Mouse (Mus musculus): ENCODE data around the gene Pard6b. TPM values are rescaled to one million over a fixed set of nuclear protein-coding genes. Genes with fewer than 3 reads are reported as not detected.
"Not testable (repeated sequence)": the region's sequence is repeated elsewhere in the genome, so short reads cannot be mapped to it uniquely, and the experiment has no call there.

Gene Pard6b
- 0.41 and 1.2 TPM in 2 replicates for total RNA-seq (2017)

DNA sequence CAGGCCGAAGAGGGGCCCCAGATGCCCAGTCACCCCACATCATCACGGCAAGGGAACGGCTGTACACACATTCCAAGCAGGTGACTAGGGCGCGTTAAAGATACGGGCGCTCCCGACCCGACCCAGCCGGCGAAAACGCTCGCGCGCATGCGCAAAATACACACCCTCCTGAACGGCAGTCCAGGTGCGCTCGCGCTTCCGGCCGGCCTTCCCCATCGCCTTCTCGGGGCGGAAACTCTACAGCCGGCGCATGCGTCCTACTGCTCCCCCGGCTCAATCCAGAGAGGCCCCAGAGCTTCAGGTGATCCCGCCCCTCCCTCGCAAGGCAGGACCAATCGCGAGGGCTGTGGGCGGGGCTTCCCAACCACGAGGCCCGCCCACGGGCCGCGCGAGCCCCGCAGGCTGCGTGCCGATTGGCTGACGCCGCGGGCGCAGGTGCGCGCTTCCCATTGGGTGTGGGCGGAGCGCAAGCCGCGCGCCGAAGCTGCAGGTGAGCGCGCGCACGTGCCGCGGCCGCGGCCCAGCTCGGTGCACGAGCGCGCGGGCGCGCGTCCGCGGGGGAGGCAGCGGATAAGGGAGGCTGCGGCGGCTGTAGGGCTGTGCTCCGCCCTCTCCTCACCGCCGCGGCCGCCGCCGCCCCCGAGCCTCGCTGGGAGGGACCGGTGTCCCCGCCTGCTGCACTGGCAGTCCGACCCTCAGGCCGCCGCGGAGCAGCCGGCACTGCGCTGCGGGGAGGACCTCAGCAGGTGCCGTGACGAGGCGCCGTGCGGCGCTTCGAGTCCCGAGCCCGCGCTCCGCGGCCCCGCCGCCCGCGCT is at the start of gene Pard6b:
Gene Pard6b (plus strand): TSS at position 574 of the 816 bp plus-strand sequence.
- peak; percentile 88 for ATAC-seq (replicated peaks; ENCODE audit: low read depth, poor library complexity, severe bottlenecking)

DNA sequence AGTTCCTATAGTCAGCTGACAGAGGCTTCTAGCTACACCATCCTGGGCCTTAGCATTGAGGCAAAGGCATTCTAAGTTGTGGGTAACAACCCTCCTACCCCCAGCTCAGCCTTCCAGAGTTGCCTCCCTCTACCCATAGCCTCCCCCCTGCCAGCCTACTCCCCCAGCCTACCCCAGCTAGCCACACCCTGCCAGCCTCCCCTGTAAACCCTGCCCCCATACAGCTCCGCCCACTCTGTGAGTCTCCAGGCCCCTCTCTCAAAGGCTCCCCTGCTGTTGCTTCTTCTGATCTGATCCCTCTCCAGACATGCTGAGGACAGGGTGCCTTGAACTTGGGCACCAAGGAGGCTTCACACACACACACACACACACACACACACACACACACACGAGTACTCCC is 49.0 kb upstream of the Pard6b start:
- no peak for ATAC-seq (replicated peaks; ENCODE audit: low read depth, poor library complexity, severe bottlenecking)

DNA sequence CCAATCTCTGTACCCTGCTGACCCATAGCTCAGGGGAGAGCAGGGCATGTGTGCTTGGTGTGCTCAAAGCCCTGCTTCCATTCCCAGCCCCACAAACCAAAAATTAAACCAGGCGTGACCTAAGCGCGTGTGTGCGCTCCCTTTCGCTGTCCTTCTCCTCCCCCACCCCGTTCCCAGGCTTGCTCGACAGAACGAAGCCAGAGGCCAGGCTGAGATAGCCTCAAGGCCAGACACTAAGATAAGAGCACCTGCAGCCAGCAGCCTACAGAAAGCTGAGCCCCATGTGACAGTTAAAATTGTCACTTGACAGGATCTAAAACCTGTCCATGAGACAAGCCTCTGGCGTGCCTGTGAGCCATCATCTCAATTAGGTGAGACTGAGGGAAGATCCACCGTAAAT is 46.9 kb upstream of the Pard6b start:
- no peak for ATAC-seq (replicated peaks; ENCODE audit: low read depth, poor library complexity, severe bottlenecking)

DNA sequence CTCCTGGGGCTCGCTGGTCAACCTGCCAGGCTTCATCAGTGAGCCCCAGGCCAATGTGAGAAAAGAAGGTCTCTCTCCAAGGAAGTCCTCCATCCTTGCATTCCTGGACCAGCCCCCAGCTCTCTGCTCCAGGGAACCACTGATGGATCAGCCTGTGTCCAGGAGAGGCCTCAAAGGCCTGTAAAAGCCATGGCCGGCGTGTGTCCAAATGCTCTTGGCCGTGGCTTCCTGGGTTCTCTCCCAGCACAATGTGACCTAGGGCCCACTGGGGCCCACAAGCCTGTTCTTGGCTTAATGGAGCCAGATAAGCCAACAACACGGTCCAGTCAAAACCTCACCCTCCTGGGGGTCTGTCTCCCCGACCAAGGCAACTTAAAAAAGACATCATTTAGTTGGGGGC is 44.9 kb upstream of the Pard6b start:
- no peak for ATAC-seq (replicated peaks; ENCODE audit: low read depth, poor library complexity, severe bottlenecking)

DNA sequence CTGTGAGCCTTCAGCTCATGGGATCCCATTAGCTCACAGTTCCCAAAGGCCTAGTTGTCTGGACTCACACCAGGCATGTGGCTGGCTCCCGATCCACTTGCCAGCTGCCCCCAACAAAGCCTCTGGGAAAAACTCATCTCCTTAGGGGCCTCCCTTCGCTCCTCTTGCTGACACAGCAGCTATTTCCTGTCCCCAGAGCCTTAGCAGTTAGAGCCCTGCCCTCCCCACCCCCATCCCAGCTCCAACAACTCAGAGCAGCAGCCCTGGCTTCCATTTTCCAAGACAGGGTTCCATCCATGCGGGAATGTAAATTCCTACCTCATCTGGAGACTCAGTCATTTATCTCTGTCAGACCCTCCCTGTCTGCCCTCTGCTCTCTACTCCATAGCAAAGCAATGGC is 43.7 kb upstream of the Pard6b start:
- ATAC-seq (replicated peaks; ENCODE audit: low read depth, poor library complexity, severe bottlenecking): no peak

DNA sequence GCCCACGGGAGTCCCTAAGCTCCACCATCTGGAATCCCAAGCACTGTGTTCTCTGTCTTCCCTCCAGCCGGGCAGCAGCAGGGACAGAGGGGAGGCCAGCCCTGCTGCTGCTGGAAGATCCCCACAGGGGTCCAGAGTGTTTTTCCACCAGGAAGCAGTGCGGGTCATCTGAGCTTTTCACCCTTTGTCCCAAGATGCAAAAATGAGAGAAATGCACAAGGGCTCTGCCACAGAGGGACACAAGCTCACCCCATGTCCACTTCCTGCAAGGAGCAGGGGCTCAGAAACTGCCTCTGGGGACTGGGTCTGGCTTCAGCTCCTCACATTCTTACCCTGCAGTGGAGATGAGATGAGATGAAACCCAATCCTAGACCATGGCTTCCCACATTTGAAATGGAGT is 40.1 kb upstream of the Pard6b start:
- ATAC-seq (replicated peaks; ENCODE audit: low read depth, poor library complexity, severe bottlenecking): no peak

DNA sequence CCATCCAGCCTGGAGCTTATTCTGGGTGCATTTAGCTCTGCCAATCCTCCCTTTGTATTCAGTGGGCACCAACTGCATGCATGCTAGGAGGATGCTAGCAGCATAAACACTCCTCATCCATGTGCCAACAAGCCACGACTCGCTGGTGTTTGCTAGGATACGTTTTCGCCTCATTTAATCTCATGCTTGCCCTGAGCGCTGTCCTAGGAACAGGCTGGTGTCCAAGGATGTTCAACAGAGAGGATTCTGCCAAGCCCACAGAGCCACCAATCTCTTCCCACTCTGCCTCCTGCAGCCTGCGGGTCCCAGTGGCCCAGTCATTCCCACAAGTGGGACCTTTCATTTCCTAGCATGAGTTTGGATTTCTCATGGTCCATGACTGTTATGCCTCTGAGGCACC is 38.8 kb upstream of the Pard6b start:
- no peak for ATAC-seq (replicated peaks; ENCODE audit: low read depth, poor library complexity, severe bottlenecking)

DNA sequence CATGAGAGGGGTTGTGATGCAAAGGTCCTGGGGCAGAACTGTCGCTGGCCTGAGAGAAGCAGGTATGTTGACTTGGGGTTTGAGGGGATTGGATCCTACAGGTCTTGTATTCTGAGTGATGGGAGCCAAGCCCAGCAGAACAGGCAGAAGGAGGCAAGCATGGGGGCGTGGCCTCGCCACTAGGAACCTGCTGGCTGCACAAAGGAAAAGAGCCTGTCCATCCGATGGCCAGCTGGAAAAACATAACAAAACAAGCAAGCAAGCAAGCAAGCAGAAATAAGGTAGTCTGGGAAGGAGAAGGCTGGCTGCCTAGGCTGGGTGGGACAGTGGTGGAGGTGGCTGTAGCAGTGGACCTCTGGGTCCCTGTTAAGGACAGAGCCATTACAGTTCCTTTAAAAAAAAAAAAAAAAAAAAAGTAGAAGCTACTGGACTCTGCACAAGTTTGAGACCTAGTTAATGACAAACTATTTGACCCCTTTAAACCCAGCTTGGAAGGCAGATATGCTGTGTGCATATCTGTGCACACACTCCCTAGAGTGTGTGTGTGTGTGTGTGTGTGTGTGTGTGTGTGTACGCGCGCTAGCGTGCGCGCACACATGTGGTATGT is 36.0 kb upstream of the Pard6b start:
- no peak for ATAC-seq (replicated peaks; ENCODE audit: low read depth, poor library complexity, severe bottlenecking)

DNA sequence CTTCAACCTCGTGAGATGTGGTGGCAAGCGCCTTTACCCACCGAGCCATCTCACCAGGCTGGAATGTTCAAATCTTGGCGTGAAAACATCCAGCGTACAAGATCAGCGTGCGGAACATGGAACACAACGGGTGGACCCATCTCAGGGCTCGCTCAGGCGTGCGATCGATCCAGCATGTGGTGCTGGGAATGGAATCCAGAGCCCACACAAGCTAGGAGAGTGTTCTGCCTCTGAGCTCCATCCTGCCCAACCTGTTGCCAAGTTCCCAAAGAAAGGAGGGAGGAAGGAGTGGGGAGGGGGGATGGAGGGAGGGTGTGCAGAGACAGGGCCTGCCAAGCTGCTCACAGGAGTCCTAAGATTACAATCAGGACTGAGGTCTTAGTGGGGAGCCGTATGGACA is 35.4 kb upstream of the Pard6b start:
- ATAC-seq (replicated peaks; ENCODE audit: low read depth, poor library complexity, severe bottlenecking): no peak

DNA sequence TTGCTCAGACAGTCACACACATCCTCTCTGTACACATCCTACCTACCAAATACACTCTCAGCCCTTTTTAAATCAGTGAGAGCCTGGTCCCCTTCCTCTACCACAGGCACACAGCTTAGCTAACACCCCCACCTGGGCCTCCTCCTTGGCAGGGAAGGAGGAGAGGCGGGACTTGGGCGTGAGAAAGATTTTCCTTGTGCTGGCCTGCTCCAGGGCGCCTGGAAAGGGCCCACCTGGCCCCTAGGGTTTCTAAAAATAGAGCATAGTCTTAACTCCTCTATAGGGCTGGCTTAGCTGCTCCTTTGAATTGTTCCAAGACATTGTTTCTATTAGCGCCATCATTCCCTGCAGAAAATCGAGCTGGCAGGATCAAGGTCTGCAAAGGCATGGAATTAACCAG is 35.0 kb upstream of the Pard6b start:
- ATAC-seq (replicated peaks; ENCODE audit: low read depth, poor library complexity, severe bottlenecking): no peak

DNA sequence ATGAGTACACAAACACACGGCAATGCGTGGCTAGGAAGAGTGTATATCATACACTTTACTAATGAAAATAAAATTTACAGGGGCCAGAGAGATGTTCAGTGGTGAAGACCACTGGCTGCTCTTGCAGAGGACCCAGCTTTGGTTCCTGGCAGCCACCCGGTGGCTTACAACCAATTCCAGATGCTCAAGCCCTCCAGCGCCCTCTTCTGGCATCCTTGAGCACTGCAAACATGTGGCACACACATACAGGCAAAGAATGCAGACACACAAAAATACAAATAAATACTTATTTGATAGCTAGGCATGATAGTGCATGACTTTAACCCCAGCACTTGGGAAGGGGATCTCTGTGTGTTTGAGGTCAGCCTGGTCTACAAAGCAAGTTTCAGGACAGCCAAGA is 34.3 kb upstream of the Pard6b start:
- no peak for ATAC-seq (replicated peaks; ENCODE audit: low read depth, poor library complexity, severe bottlenecking)

DNA sequence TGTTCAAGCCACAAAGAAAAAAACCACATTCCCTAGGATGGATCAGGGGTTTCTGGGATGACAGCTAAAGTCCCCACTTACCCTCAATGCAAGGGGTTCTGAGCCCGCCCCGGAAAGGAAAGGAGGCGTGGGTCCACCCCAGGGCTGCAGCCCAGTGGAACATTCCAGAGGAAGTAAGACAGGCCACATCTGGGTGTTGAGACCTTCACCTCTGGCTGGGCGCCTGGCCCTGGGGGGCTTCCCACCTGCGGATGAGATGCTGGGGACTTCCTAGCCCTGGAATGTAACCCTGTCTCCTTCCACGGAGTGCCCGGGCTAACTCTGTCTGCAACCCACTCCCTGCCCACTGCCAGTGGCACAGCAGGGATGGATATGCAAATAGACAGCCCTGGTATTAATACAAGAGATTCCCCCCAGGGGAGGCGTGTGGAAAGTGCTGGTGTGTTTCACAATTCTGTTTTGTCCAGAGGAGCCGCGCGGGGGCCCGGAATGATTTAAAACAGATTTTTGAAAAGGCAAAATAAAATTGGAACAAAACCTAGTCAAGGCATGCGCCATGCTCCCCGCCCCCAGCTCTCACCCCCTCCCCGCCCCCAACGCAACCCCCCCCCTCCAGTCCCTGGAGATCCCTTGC is 31.7 kb upstream of the Pard6b start:
- ATAC-seq (replicated peaks; ENCODE audit: low read depth, poor library complexity, severe bottlenecking): no peak

DNA sequence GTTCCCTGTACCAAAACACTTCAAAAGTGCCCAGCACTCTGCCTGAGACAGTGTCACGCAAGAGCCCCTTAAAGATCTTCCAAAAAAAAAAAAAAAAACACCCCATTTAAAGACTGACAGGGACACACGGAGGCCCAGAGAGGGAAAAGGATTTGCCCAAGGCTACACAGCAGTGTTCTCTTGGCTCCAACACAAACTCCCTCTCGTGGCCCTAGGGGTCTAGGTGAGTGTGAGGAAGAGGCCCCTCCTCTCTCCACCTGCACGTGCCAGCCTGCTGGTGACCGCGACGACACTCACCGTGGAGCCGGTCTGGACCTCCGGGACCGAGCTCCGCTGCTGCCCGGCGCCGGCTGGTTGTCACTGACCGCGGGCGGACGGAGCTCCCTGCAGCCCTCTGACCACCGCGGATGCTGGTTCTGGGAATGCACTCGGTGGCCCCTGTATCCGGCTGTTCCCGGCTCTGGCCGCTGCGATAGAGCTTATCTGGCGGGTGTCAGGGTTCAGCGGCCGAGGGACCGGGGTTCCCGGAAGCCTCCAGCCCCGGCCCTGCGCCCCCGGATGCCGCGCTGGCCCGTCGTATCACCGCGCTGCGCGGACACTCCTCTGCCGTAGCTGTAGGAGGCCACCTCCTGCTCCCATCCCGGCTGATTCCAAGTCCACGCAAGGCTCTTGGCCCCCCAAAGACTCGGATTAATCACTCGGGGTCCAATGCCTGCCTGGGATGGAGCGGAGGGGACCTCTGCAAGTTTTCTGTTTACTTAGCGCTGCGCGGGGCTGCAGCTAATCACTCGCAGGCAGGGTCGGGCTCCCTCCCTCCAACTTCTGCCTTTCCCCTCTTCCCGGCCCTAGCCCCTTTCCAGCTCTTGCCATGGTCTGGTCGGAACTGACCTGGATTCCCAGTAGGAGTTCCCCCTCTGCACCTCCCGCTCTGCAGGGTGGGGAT is 30.5 kb upstream of the Pard6b start:
- ATAC-seq (replicated peaks; ENCODE audit: low read depth, poor library complexity, severe bottlenecking): peak; percentile 64

DNA sequence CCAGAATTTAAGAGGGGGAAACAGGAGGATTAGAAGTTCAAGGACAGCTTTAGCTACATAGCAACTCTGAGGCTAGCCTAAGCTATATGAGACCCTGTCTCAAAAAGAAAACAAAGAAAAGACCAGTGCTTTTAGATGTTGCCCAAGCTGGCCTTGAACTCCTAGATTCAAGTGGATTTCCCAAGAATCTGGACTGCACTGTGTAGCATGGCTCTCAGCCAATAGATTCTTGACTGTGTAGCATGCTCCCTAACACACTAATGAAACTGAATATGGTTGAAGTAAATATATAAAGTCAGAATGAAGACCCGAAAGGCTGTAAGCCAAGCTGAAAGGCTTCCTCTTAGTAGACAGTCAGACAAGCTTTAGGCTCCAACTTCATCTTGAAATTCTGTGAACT is 28.6 kb upstream of the Pard6b start:
- no peak for ATAC-seq (replicated peaks; ENCODE audit: low read depth, poor library complexity, severe bottlenecking)

DNA sequence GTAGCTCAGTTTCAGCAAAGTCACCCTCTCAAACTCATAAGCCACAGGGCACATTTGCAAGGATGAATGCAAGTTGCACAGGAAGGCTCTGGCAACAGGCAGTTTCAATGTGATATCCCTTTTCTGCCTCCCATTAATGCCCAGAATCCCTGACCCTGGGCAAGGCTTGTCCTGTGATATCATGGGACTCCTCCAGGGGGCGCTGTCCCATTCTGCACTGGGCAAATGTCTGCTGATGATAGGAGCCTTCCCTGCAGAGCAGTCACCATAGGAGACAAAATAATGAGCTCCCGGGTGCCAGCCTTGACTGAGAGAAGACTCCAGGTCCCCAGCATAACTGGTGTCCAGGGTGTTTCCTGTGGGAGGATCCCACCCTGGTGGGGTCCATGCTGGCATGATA is 28.1 kb upstream of the Pard6b start:
- no peak; the same call in 1 of the 2 replicates for ATAC-seq (replicated peaks; ENCODE audit: low read depth, poor library complexity, severe bottlenecking)

DNA sequence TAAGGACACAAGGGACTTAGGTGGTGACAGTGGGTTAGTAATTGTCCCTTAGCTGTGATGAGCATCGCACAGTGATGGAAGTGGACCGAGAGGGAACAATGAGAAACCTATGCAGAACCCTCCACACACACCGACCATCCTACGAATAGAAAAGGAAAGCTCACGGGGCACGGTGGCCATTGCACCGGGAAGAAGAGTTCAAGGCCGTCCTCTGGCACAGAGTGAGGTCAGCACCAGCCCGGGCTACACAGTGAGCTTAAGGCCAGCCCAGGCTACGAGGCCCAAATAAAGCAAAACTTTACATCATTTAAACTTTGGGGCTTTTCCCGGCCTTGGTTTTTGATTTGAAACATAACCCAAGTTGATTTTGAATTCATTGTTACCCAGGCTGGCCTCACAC is 26.7 kb upstream of the Pard6b start:
- ATAC-seq (replicated peaks; ENCODE audit: low read depth, poor library complexity, severe bottlenecking): no peak

DNA sequence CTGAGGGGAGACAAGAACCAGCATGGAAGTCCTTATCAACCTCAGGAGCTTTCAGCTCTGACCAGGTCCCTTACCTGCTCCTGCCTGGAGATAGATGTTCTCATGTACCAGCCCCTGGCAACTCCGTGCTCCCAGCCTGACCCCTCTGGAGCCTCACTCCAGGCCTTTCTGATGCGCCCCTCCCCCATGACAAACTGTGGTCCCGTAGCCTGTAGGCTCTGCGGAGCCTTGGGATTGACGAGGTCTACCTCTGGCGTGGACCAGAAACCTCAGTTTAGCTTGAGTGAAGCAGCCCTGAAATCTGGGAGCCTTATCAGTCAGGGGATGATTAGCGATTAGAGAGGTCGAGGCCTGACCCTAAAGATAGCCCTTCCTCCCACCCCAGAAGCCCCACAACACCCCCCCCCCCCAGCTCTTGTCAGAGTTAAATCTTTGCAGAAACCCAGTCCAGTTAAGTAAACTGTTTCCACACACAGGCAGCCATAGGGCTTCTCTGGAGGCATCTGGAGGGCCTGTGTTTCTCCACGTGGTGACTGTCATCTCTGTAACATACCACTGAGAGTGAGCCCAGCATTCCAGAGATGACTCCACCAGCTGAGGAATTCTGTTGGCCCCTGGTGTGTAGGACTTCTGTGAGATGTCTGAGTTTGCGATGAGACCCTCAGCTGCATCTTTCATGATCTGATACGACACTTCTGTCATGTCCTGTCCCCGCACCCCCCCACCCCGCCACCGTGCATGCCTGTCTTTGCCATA is 24.7 kb upstream of the Pard6b start:
- ATAC-seq (replicated peaks; ENCODE audit: low read depth, poor library complexity, severe bottlenecking): no peak

DNA sequence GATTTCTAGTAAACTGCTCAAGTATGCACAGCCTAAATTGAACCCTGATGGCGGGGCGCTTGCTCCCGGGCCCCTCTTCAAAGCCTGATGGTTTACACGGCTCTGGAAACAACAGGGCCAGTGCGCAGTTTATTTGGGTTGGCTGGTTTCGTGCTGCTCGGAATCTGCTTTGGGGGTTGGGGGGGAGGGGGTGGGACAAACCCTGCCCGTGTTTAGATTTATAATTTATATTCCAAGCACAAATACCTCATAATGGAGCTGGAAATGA is 24.2 kb upstream of the Pard6b start:
- ATAC-seq (replicated peaks; ENCODE audit: low read depth, poor library complexity, severe bottlenecking): no peak

DNA sequence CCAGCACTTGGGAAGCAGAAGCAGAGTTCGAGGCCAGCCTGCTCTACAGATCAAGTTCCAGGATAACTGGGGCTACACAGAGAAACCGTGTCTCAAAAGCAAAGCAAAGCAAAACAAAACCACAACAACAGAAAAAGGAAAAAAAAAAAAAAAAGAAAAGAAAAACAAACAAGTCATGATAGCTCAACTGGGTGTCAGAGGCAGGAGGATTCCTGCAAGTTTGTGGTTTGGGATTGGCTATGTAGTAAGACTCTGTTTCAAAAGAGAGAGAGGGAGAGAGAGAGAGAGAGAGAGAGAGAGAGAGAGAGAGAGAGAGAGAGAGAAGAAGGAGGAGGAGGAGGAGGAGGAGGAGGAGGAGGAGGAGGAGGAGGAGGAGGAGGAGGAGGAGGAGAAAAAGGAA is 22.9 kb upstream of the Pard6b start:
- not testable (repeated sequence) for ATAC-seq (replicated peaks; ENCODE audit: low read depth, poor library complexity, severe bottlenecking)
